Mouse (Mus musculus) cerebellum, postnatal 4 days (tissue): ENCODE results near the gene Tmem218.

Source experiments
- DNase-seq, 2 experiments: peaks; one replicate each; pipeline ENCODE4 v3.0.0; 2022; ENCODE audit warnings: low spot score in 2 of 2, mixed read lengths in 1 of 2

The Tmem218 gene

GRCm38 (mm10) chr9:37232201-37233195 is 24.5 kb downstream of the Tmem218 start:
- no peak for DNase-seq

DNA sequence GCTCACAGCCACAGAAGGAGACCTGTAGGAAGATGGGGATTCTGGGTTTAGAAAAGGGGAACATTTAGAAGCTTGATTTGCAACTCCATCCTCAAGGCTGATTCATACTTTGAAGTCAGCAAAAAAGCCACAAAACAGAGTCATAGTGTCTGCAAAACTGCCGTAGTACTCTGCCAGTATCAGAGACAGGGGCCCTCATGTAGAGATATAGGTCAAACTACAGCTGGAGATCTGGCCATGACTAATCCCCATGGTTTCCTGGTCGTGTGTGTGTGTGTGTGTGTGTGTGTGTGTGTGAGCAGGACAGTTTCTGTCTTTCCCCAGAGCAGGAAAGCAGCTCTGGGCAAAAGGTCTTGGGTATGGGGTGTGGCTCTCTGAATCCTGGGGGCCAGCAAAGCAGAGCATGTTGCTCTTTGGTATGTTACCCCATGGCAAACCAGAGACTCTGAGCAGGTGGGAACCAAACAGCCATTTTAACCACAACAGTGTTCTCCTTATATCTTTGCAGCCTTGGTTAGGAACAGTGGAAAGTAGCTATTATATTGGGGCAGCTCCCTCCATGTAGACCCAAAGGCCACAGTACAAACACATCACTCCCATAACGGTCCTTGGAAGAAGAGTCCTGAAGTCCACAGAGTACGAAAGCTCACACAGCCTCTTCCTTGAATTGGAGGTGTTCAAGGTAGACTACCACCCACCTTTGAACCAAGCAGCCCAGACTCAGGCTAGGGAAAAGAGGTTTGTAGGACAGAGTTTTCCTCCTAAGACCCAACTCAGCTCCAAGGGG is 28.1 kb downstream of the Tmem218 start:
- DNase-seq = no peak

- no peak for DNase-seq
These were observed 34.7 kb downstream of the Tmem218 start for GRCm38 (mm10) chr9:37242764-37243163.

DNA sequence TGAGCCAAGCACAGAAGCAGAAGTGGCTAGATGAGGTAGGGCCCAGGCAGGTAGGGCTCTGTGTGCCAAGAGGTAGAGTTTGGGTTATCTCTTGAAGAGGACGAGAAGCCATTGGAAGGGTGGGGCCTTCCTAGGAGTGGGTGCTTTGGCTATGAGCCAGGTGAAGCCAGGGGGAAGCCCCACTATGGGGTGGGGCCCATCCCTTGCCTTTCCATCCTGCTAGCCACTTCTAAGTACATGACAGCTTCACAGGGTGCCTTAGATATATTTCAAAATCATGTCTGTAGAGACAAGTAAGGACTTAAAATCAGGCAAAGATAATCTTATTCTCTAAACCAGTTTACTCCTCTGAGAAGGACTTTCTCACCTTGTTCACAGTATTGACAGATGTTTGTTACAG is 36.6 kb downstream of the Tmem218 start:
- DNase-seq = no peak

DNA sequence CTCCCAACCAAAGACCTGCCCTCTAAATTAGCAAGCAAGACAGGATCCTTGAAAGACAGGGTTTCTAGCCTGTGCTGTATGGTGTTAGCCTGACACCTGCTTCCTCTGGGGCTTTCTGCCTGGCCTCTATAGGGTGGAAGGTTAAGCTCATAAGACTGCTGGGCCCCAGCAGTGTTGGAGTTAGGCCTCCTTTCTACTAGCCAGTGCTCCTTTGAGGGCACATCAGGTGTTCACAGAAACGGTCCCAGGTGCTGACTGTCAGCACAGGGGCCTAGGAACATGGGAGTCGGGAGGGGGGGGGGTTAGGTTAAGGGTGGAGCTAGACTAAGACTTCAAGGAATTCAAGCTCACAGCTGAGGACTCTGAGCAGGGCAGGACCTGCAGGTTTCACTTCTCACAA is 37.4 kb downstream of the Tmem218 start:
- DNase-seq = no peak

DNA sequence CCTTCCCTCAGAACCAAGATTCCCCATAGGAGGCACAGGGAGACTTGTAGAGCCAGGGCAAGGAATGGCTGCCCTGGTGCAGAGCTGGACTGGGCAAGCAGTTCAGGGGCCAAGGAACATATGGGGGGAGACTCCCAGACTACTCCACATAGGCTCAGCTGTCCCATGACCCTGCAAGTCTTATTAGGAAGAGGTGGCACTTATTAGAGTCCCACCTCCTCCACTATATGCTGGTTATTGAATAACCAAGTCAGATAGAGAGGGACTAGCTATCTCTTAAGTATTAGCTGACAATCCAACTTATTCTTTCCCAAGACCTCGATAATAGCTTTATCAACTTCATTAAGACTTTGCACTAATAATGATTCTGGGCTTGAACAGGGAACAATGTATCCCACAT is 37.8 kb downstream of the Tmem218 start:
- DNase-seq = no peak

- DNase-seq = no peak
These were observed 39.4 kb downstream of the Tmem218 start for GRCm38 (mm10) chr9:37247429-37247828.

GRCm38 (mm10) chr9:37248381-37248906 is 40.4 kb downstream of the Tmem218 start:
- peak in 1 of 2 experiments; percentile 42 for DNase-seq

GRCm38 (mm10) chr9:37249976-37250375 is 42.0 kb downstream of the Tmem218 start:
- no peak for DNase-seq

DNA sequence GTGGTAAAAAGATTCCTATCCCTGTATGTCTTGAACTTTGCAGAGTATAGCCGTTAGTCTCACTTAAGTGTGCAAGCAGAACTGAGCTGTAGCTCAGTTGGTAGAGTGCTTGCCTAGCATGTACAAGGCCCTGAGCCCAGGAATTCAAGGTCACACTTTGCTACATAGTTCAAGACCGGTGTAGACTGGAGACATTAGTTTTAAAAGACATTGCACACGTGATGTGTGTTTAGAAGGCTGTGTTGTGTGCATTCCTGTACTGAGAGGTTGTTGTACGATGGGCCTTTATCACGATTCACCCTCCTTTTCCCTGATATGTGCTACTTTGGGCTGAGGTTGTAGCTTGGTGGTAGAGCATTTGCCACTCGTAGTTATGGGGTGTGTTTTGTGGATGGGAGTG is 42.6 kb downstream of the Tmem218 start:
- DNase-seq = no peak

GRCm38 (mm10) chr9:37254531-37255110 is 46.6 kb downstream of the Tmem218 start:
- no peak for DNase-seq

DNA sequence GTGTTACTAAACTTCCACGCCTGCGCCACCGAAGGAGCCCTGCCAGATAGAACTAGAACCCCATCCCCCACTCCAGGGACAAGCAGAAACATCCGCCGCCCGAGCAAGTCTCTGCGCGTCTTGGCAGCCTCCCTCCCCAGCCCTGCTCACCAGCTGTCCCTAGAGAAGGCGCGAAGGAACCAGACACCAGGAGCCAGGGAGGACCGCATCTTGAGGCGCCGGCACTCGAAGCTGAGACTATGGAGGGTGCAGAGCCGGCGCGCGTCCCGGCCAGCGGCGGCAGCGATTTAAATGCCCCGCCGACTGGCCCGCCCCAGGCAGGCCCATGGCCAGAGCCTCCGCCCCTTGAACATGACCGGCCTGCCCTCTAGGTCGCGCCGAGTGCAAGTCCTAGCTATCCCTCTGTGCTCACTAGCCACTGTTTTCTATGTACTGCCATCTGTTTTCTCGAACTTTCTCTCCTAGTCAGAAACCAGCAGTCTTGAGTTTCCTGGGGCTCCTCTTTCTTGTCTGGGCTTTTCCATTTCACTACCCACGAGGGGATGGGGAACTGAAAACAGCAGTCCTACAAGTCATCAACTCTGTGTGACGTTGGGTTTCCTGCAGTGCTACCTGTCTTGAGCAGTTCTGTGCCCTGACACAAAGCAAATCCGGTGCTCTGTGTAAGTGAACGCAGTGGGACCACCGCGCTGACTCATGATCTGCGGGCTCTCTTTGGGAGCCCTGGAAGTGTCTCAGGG is 47.3 kb downstream of the Tmem218 start, which contains the start of gene Slc37a2:
Gene Slc37a2, minus strand, starts transcription at position 590 of the 740 bp plus-strand sequence.
- DNase-seq = peak in 1 of 2 experiments; percentile 37

- DNase-seq = peak in 1 of 2 experiments; percentile 63
These were observed 47.8 kb downstream of the Tmem218 start for GRCm38 (mm10) chr9:37255889-37256225.

DNA sequence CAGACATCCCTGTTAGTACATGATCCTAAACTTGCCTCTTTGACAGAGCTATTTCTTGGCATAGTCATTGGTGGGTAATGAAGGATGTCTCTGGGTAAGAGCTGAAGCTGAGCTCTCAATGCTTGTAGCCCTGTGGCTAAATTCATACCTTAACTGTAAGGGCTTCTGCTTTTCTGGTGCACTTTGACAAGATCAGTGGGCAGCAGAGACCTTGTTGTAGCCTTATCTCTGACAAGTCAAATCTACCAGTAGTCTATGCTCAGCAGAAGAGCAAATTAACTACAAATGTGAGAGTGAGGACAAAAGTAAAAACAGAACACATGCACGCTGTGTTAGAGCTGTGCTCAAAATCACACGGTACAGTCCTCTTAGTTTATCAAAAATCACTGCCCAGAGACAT is 58.6 kb downstream of the Tmem218 start:
- DNase-seq = no peak
